In the genomic region with DNA sequence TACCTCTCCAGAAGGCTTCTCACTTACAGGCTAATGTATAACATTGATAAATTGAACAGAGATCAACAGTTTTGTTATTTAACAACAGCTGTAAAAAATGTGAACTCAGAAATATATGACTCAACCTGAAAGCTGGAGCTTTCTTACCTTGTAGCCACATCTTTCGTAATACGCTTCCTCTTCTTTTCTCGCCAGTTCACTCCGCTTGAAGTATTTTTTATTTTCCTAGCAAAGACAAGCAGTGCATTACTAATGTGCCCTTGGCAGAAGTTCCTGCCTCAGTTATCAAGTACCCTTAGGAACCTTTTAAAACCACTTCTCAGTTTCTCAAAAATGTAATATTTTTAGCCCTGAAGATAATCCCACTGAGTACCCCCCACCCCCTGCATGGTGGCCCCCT, we compare ENCODE assay signal across 26 mouse cellular contexts. TPM values are rescaled to one million over a fixed set of nuclear protein-coding genes. Genes with fewer than 3 reads are reported as not detected.
DNase-seq lines count a peak whose midpoint lies in the region; ATAC-seq and TF ChIP-seq lines count a peak whose summit lies in the region.
"Had no signal": no experiment of that assay in that cellular context is flagged by ENCODE, and none has a peak within 500 bp of the region (broad histone marks: within the 10 kb centered on the region; RNA-seq: fewer than 3 reads in every experiment).

No protein-coding gene starts in this region.

- H3K27ac ChIP-seq in liver, adult 2 months (replicated peaks; ENCODE audit: insufficient read depth, low read depth, low read length): no peak overlapping the region
- no peak overlapping the region for H3K27ac ChIP-seq in liver, postnatal 0 days (ENCODE audit: low read depth)
- no peak overlapping the region for H3K27ac ChIP-seq in midbrain, embryonic 11.5 days (ENCODE audit: low read depth, low read length)
- H3K27ac ChIP-seq in midbrain, embryonic 16.5 days (ENCODE audit: low read length): no peak overlapping the region
- H3K27ac ChIP-seq in kidney, embryonic 14.5 days (ENCODE audit: low read depth, low read length): no peak overlapping the region
- H3K27ac ChIP-seq: hindbrain, embryonic 10.5 days; hindbrain, embryonic 15.5 days; liver, embryonic 15.5 days; midbrain, embryonic 15.5 days had no signal

- no peak overlapping the region for H3K4me3 ChIP-seq in liver, adult 2 months (ENCODE audit: insufficient read depth, low read depth, low read length)
- H3K4me3 ChIP-seq in liver, postnatal 0 days (ENCODE audit: low read depth, low read length): no peak overlapping the region
- no peak overlapping the region for H3K4me3 ChIP-seq in midbrain, embryonic 11.5 days (ENCODE audit: low read depth, low read length)
- no peak overlapping the region for H3K4me3 ChIP-seq in midbrain, embryonic 16.5 days (ENCODE audit: low read depth, low read length)
- no peak overlapping the region for H3K4me3 ChIP-seq in kidney, embryonic 14.5 days (ENCODE audit: low read length)
- H3K4me3 ChIP-seq: erythroblast, embryonic 14.5 days; hindbrain, embryonic 10.5 days; hindbrain, embryonic 15.5 days; liver, embryonic 15.5 days; midbrain, embryonic 15.5 days had no signal

- H3K9ac ChIP-seq in liver, adult 2 months (ENCODE audit: low read depth, low read length): no peak overlapping the region
- H3K9ac ChIP-seq in liver, postnatal 0 days (replicated peaks): no peak overlapping the region
- H3K9ac ChIP-seq in midbrain, embryonic 11.5 days (ENCODE audit: low read length): no peak overlapping the region
- H3K9ac ChIP-seq in midbrain, embryonic 16.5 days (ENCODE audit: low read depth, low read length): no peak overlapping the region
- H3K9ac ChIP-seq in kidney, embryonic 14.5 days (ENCODE audit: low read depth, low read length): no peak overlapping the region
- H3K9ac ChIP-seq: hindbrain, embryonic 15.5 days; liver, embryonic 15.5 days; midbrain, embryonic 15.5 days had no signal

- TF ChIP-seq POLR2A in liver, adult 2 months (IDR thresholded peaks at IDR 0.05; ENCODE audit: extremely low read depth, insufficient read depth, low read length): no peak

- H3K79me2 ChIP-seq in liver, adult 2 months (ENCODE audit: control insufficient read depth, insufficient read depth, low read length): peaks cover 24% of the 10 kb centered on the region; the same call in 1 of the 2 replicates

- H3K4me1 ChIP-seq in liver, adult 2 months (ENCODE audit: control insufficient read depth, insufficient read depth, low read length): peaks cover 18% of the 10 kb centered on the region
- peaks cover 14% of the 10 kb centered on the region for H3K4me1 ChIP-seq in liver, postnatal 0 days (ENCODE audit: insufficient read depth)
- peaks cover 5% of the 10 kb centered on the region for H3K4me1 ChIP-seq in midbrain, embryonic 11.5 days (ENCODE audit: control insufficient read depth, insufficient read depth, low read length)
- H3K4me1 ChIP-seq in midbrain, embryonic 16.5 days (ENCODE audit: control insufficient read depth, insufficient read depth, low read length): peaks cover 17% of the 10 kb centered on the region
- H3K4me1 ChIP-seq in kidney, embryonic 14.5 days (ENCODE audit: control insufficient read depth, insufficient read depth, low read length): peaks cover 5% of the 10 kb centered on the region

- 30% methylated on average over 4 of the region's 4 CpGs for WGBS in liver, adult 2 months
- 75% methylated on average over 4 of the region's 4 CpGs for WGBS in liver, postnatal 0 days (ENCODE audit: insufficient replicate concordance)
- 95% methylated on average over 4 of the region's 4 CpGs for WGBS in midbrain, embryonic 11.5 days
- 91% methylated on average over 4 of the region's 4 CpGs for WGBS in midbrain, embryonic 16.5 days
- 92% methylated on average over 4 of the region's 4 CpGs for WGBS in kidney, embryonic 14.5 days

- peaks cover 19% of the 10 kb centered on the region for H3K36me3 ChIP-seq in liver, adult 2 months (ENCODE audit: control insufficient read depth, insufficient read depth, low read length)
- H3K36me3 ChIP-seq in liver, postnatal 0 days (replicated peaks; ENCODE audit: insufficient read depth, low read length): peaks cover 30% of the 10 kb centered on the region
- H3K36me3 ChIP-seq in midbrain, embryonic 11.5 days (ENCODE audit: control insufficient read depth, insufficient read depth, low read length): peaks cover 8% of the 10 kb centered on the region
- H3K36me3 ChIP-seq in midbrain, embryonic 16.5 days (ENCODE audit: control insufficient read depth, insufficient read depth, low read length): peaks cover 19% of the 10 kb centered on the region
- peaks cover 30% of the 10 kb centered on the region for H3K36me3 ChIP-seq in kidney, embryonic 14.5 days (ENCODE audit: control insufficient read depth, insufficient read depth, low read length)

- no peaks in the 10 kb centered on the region for H3K27me3 ChIP-seq in liver, adult 2 months (ENCODE audit: control insufficient read depth, insufficient read depth, low read length)
- H3K27me3 ChIP-seq in liver, postnatal 0 days (ENCODE audit: insufficient read depth, low read length): no peaks in the 10 kb centered on the region
- H3K27me3 ChIP-seq in midbrain, embryonic 11.5 days (ENCODE audit: control insufficient read depth, insufficient read depth, low read length): no peaks in the 10 kb centered on the region
- no peaks in the 10 kb centered on the region for H3K27me3 ChIP-seq in midbrain, embryonic 16.5 days (ENCODE audit: control insufficient read depth, insufficient read depth, low read depth, low read length)
- H3K27me3 ChIP-seq in kidney, embryonic 14.5 days (ENCODE audit: control insufficient read depth, insufficient read depth, low read length): no peaks in the 10 kb centered on the region
- H3K27me3 ChIP-seq: hindbrain, embryonic 15.5 days; liver, embryonic 15.5 days; midbrain, embryonic 15.5 days had no signal

- H3K9me3 ChIP-seq in liver, postnatal 0 days (ENCODE audit: low read length): no peaks in the 10 kb centered on the region
- no peaks in the 10 kb centered on the region for H3K9me3 ChIP-seq in midbrain, embryonic 11.5 days (ENCODE audit: control insufficient read depth, low read length)
- H3K9me3 ChIP-seq in midbrain, embryonic 16.5 days (replicated peaks; ENCODE audit: control insufficient read depth, low read length, poor library complexity, severe bottlenecking): no peaks in the 10 kb centered on the region
- H3K9me3 ChIP-seq in kidney, embryonic 14.5 days (ENCODE audit: control insufficient read depth, low read length): no peaks in the 10 kb centered on the region
- H3K9me3 ChIP-seq: hindbrain, embryonic 10.5 days; hindbrain, embryonic 15.5 days; liver, embryonic 15.5 days; midbrain, embryonic 15.5 days had no signal

- ATAC-seq in liver, postnatal 0 days: no peak
- no peak for ATAC-seq in midbrain, embryonic 11.5 days (ENCODE audit: low FRiP score)
- ATAC-seq in midbrain, embryonic 16.5 days: no peak
- ATAC-seq in kidney, embryonic 14.5 days (ENCODE audit: low FRiP score, low TSS enrichment): no peak
- ATAC-seq: forebrain, embryonic 16.5 days; midbrain, embryonic 15.5 days had no signal

- DNase-seq in liver, adult 2 months (ENCODE audit: extremely low read depth, low read depth, low spot score): peak; percentile 51
- no peak for DNase-seq in liver, postnatal 0 days
- DNase-seq in midbrain, embryonic 11.5 days (ENCODE audit: low spot score, missing footprints): peak; percentile 68
- peak; percentile 15 for DNase-seq in Muller cell, postnatal 12 days (ENCODE audit: inconsistent ontology term)
- DNase-seq in kidney, postnatal 14 days: no peak
- DNase-seq in spleen, postnatal 10 days (ENCODE audit: low spot score in 2 of 2): no peak
- DNase-seq: adrenal gland, postnatal 14 days; B cell, adult 2 months; cerebellum, adult 11 months; cerebellum, adult 9-11 months; gastrocnemius, postnatal 10 days; heart, postnatal 14 days; kidney, adult 18-20 months; kidney, postnatal 4 days; layer of hippocampus, postnatal 36 days; liver; right cerebral cortex, postnatal 25 days; thymus, postnatal 14 days had no signal

- no peak overlapping the region for H3K4me2 ChIP-seq in liver, postnatal 0 days (ENCODE audit: low read depth, low read length)
- H3K4me2 ChIP-seq in midbrain, embryonic 11.5 days: no peak overlapping the region
- H3K4me2 ChIP-seq in midbrain, embryonic 16.5 days (ENCODE audit: low read length): no peak overlapping the region
- no peak overlapping the region for H3K4me2 ChIP-seq in kidney, embryonic 14.5 days (replicated peaks; ENCODE audit: low read depth, low read length)
- H3K4me2 ChIP-seq: hindbrain, embryonic 15.5 days; liver, embryonic 15.5 days; midbrain, embryonic 15.5 days had no signal

- no peak for TF ChIP-seq CTCF in liver, adult 2 months (IDR thresholded peaks at IDR 0.05; ENCODE audit: low read depth, low read length)
- no peak for TF ChIP-seq CTCF in liver, postnatal 0 days (IDR thresholded peaks at IDR 0.05; ENCODE audit: low read depth)

- no peak for TF ChIP-seq EP300 in liver, postnatal 0 days (IDR thresholded peaks at IDR 0.05; ENCODE audit: low read depth)

RNA-seq across cellular contexts. Expression of a gene that starts 3.8 kb away (rescaled TPM):
- total RNA-seq in liver, adult 2 months (2014; rRNA removed): 28.6 and 40.9 TPM in 2 replicates
- polyA plus RNA-seq in liver, adult 2 months (2012; rRNA removed): 6.5 and 7.8 TPM in 2 replicates
- 16.2 and 17.1 TPM in 2 replicates for polyA plus RNA-seq in liver, postnatal 0 days (2015; fragmentation: Nextera tagmentation; extraction: Ambion mirVana)
- polyA plus RNA-seq in midbrain, embryonic 11.5 days (2014; fragmentation: Nextera tagmentation; extraction: Ambion mirVana): 44.4 and 52.6 TPM in 2 replicates
- polyA plus RNA-seq in midbrain, embryonic 16.5 days (2015; fragmentation: Nextera tagmentation; extraction: Ambion mirVana): 45.2 and 49.0 TPM in 2 replicates
- 20.4 and 38.8 TPM in 2 replicates for polyA plus RNA-seq in kidney, embryonic 14.5 days (2014; fragmentation: Nextera tagmentation; extraction: Ambion mirVana)

Comparison
In these comparisons a context has a peak if more than half of its experiments do, and no peak if none do; other contexts are left out.
1. DNase-seq: peak in liver, adult 2 months (single experiment), midbrain, embryonic 11.5 days (single experiment) and Muller cell, postnatal 12 days (single experiment); none in liver, postnatal 0 days (single experiment), kidney, postnatal 14 days (single experiment) and spleen, postnatal 10 days (0 of 2).